Mouse (Mus musculus) 3134 (cell line): ENCODE measurements around the gene Olfr466.

Experiments used
- DNase-seq: peaks from one replicate; pipeline ENCODE4 v3.0.0-alpha.2; 2011; ENCODE audit warnings: low spot score; ENCODE audit not compliant: insufficient read length; ENCODE audit errors: extremely low read depth

The Olfr466 gene

GRCm38 (mm10) chr13:65149940-65150339 lies at the start of gene Olfr466:
Gene Olfr466 (plus strand): TSS chr13:65150240.
- no peak for DNase-seq

- DNase-seq, result peak; percentile 1
Observed at GRCm38 (mm10) chr13:65100678-65101077, 49.4 kb upstream of the Olfr466 start.

GRCm38 (mm10) chr13:65101232-65101631 lies 48.8 kb upstream of the Olfr466 start:
- DNase-seq, result no peak

- peak; percentile 6 for DNase-seq
Observed at GRCm38 (mm10) chr13:65111961-65112360, 38.1 kb upstream of the Olfr466 start.

- DNase-seq, result peak; percentile 84
Observed at GRCm38 (mm10) chr13:65112459-65113110, 37.5 kb upstream of the Olfr466 start, which contains the start of gene Mfsd14b. Gene Mfsd14b (minus strand): TSS chr13:65112975.

GRCm38 (mm10) chr13:65113239-65113638 lies 36.8 kb upstream of the Olfr466 start:
- DNase-seq, result no peak

GRCm38 (mm10) chr13:65120984-65121383 lies 29.1 kb upstream of the Olfr466 start:
- no peak for DNase-seq

- no peak for DNase-seq
Observed at GRCm38 (mm10) chr13:65122111-65122510, 27.9 kb upstream of the Olfr466 start.

GRCm38 (mm10) chr13:65127063-65127847 lies 22.8 kb upstream of the Olfr466 start:
- DNase-seq, result no peak

- DNase-seq, result no peak
Observed at GRCm38 (mm10) chr13:65137789-65138188, 12.3 kb upstream of the Olfr466 start, which contains the start of gene Olfr465-ps1. Gene Olfr465-ps1 (plus strand): TSS chr13:65138089.

GRCm38 (mm10) chr13:65174102-65174501 lies 24.1 kb downstream of the Olfr466 start:
- DNase-seq, result no peak

GRCm38 (mm10) chr13:65175734-65176471 lies 25.9 kb downstream of the Olfr466 start:
- DNase-seq, result peak; percentile 13

GRCm38 (mm10) chr13:65176472-65177091 lies 26.5 kb downstream of the Olfr466 start:
- DNase-seq, result no peak

GRCm38 (mm10) chr13:65200667-65201066 lies 50.6 kb downstream of the Olfr466 start:
- no peak for DNase-seq
